Comparison of ENCODE assay signal across 26 mouse cellular contexts in the genomic region with DNA sequence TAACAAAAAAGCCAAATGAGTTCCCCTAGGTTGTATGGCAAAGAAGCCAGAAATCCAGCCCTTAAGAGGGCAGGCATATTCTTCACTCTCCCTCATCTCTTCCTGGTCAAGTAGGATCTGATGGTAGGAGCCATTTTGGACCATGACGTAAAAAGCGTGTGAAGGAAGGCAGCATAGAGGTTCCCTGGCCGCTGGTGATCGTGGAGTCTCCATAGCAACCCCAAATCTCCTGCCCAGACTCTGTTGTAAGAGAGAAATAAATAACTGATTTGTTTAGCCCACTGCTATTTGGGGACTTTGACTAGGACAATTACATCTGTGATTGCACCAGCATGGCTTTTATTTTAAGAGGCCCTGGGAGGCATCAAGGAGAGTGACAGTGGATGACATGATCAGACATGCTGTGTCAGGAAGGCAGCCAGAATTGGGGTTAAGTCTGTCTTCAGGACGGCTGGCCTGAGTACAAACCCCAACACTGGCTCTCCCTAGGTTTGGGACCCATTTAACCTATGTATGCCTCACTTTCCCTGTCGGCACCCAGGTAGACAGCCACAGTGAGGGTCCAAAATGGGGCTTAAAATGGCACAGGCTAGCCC. TPM values are rescaled to one million over a fixed set of nuclear protein-coding genes. Genes with fewer than 3 reads are reported as not detected.
A peak's percentile ranks its signal among the peaks of the same experiment; 100 is the strongest.
DNase-seq lines count a peak whose midpoint lies in the region; ATAC-seq and TF ChIP-seq lines count a peak whose summit lies in the region.
"Had no signal": no experiment of that assay in that cellular context is flagged by ENCODE, and none has a peak within 500 bp of the region (broad histone marks: within the 10 kb centered on the region; RNA-seq: fewer than 3 reads in every experiment).

No protein-coding gene starts in this region.

- H3K9me3 ChIP-seq in forebrain, postnatal 0 days (ENCODE audit: low read length), result no peaks in the 10 kb centered on the region
- H3K9me3 ChIP-seq in forebrain, embryonic 10.5 days, result no peaks in the 10 kb centered on the region
- H3K9me3 ChIP-seq: embryonic facial prominence, embryonic 15.5 days; heart, embryonic 12.5 days; liver, embryonic 13.5 days; neural tube, embryonic 13.5 days; stomach, embryonic 15.5 days had no signal

- H3K4me1 ChIP-seq in forebrain, postnatal 0 days (ENCODE audit: insufficient read depth), result no peaks in the 10 kb centered on the region
- peaks cover 31% of the 10 kb centered on the region for H3K4me1 ChIP-seq in forebrain, embryonic 10.5 days
- H3K4me1 ChIP-seq in lung, adult 2 months (ENCODE audit: control insufficient read depth, insufficient read depth, low read length), result no peaks in the 10 kb centered on the region

- H3K27me3 ChIP-seq in forebrain, postnatal 0 days (ENCODE audit: insufficient read depth, low read length), result no peaks in the 10 kb centered on the region
- peaks cover 15% of the 10 kb centered on the region; the same call in 1 of the 2 replicates for H3K27me3 ChIP-seq in forebrain, embryonic 10.5 days (ENCODE audit: poor library complexity, severe bottlenecking)
- H3K27me3 ChIP-seq: embryonic facial prominence, embryonic 15.5 days; heart, embryonic 12.5 days; liver, embryonic 13.5 days; Patski; stomach, embryonic 15.5 days had no signal

- no peak overlapping the region for H3K4me3 ChIP-seq in forebrain, postnatal 0 days (ENCODE audit: low read depth, low read length)
- no peak overlapping the region for H3K4me3 ChIP-seq in forebrain, embryonic 10.5 days
- no peak overlapping the region for H3K4me3 ChIP-seq in lung, adult 2 months (replicated peaks; ENCODE audit: extremely low read depth, low read depth, low read length)
- H3K4me3 ChIP-seq: embryonic facial prominence, embryonic 15.5 days; heart, embryonic 12.5 days; layer of hippocampus, adult 2 months; liver, embryonic 13.5 days; neural tube, embryonic 13.5 days; stomach, embryonic 15.5 days had no signal

- peak; percentile 79 for ATAC-seq in forebrain, postnatal 0 days
- ATAC-seq: activated CD4-positive, CD25-positive, alpha-beta regulatory T cell, adult 4 months; CD4-positive, CD25-positive, alpha-beta regulatory T cell, adult 4 months; Patski had no signal

- no peak for TF ChIP-seq CTCF in forebrain, postnatal 0 days (IDR thresholded peaks at IDR 0.05; ENCODE audit: low read depth)
- TF ChIP-seq CTCF in lung, adult 2 months (IDR thresholded peaks at IDR 0.05; ENCODE audit: insufficient read depth, low read length), result no peak

- H3K36me3 ChIP-seq in forebrain, postnatal 0 days (ENCODE audit: insufficient read depth), result no peaks in the 10 kb centered on the region
- no peaks in the 10 kb centered on the region for H3K36me3 ChIP-seq in forebrain, embryonic 10.5 days (replicated peaks)
- H3K36me3 ChIP-seq: embryonic facial prominence, embryonic 15.5 days; heart, embryonic 12.5 days; liver, embryonic 13.5 days; neural tube, embryonic 13.5 days; stomach, embryonic 15.5 days had no signal

- H3K4me2 ChIP-seq in forebrain, postnatal 0 days (ENCODE audit: low read depth), result no peak overlapping the region
- H3K4me2 ChIP-seq: embryonic facial prominence, embryonic 15.5 days; heart, embryonic 12.5 days; liver, embryonic 13.5 days; neural tube, embryonic 13.5 days; stomach, embryonic 15.5 days had no signal

- H3K9ac ChIP-seq in forebrain, postnatal 0 days, result no peak overlapping the region
- H3K9ac ChIP-seq: embryonic facial prominence, embryonic 15.5 days; heart, embryonic 12.5 days; liver, embryonic 13.5 days; neural tube, embryonic 13.5 days; stomach, embryonic 15.5 days had no signal

- H3K27ac ChIP-seq in forebrain, postnatal 0 days (ENCODE audit: low read depth, low read length), result 0 out of 2 replicates have a peak overlapping the region, but pooled peaks have one; percentile 10
- H3K27ac ChIP-seq in forebrain, embryonic 10.5 days, result no peak overlapping the region
- H3K27ac ChIP-seq: embryonic facial prominence, embryonic 15.5 days; layer of hippocampus, adult 2 months; liver, embryonic 13.5 days; neural tube, embryonic 13.5 days; stomach, embryonic 15.5 days had no signal

- WGBS in forebrain, postnatal 0 days, result 29% methylated on average over 6 of the region's 6 CpGs
- 78% methylated on average over 6 of the region's 6 CpGs for WGBS in forebrain, embryonic 10.5 days
- WGBS in lung, adult 2 months, result 71% methylated on average over 6 of the region's 6 CpGs

- TF ChIP-seq POLR2A in lung, adult 2 months (IDR thresholded peaks at IDR 0.05; ENCODE audit: borderline replicate concordance, extremely low read depth, low read depth, low read length), result no peak

- peak; percentile 61 for DNase-seq in forebrain, postnatal 0 days
- no peak for DNase-seq in forebrain, embryonic 10.5 days (ENCODE audit: extremely low spot score, low spot score)
- peak; percentile 35 for DNase-seq in layer of hippocampus, adult 9-11 months
- DNase-seq in layer of hippocampus, adult 11-12 months (ENCODE audit: low spot score), result no peak
- peak; percentile 69 to 84 for DNase-seq in right cerebral cortex, postnatal 10 days (ENCODE audit: low spot score in 2 of 2)
- no peak for DNase-seq in right cerebral cortex, postnatal 4 days
- no peak for DNase-seq in kidney, postnatal 10 days
- DNase-seq in lung, adult 2 months, result no peak
- DNase-seq: adrenal gland, postnatal 10 days; cerebellum, adult 11-12 months; cerebellum, postnatal 25 days; gastrocnemius, postnatal 25 days; kidney, adult 11 months; left cerebral cortex, postnatal 4 days; liver, embryonic 13.5 days; spleen, adult 18-20 months; thymus, adult 18-20 months; thymus, postnatal 4 days had no signal

RNA-seq across cellular contexts. Expression of gene Nfatc2, which starts 8.3 kb away (rescaled TPM):
- total RNA-seq in forebrain, postnatal 0 days (2014; rRNA removed), result 2.1 and 3.1 TPM in 2 replicates
- polyA plus RNA-seq in forebrain, postnatal 0 days (2015; fragmentation: Nextera tagmentation; extraction: Ambion mirVana), result 2.0 and 3.2 TPM in 2 replicates
- polyA plus RNA-seq in forebrain, embryonic 10.5 days (2016; fragmentation: Nextera tagmentation; extraction: Ambion mirVana), result 0.36 and 0.53 TPM in 2 replicates
- polyA plus RNA-seq in lung, adult 2 months (2012; rRNA removed), result 2.5 and 3.2 TPM in 2 replicates

Comparison
In these comparisons a context has a peak if more than half of its experiments do, and no peak if none do; other contexts are left out.
1. DNase-seq: peak in forebrain, postnatal 0 days (single experiment), layer of hippocampus, adult 9-11 months (single experiment) and right cerebral cortex, postnatal 10 days (2 of 2); none in forebrain, embryonic 10.5 days (single experiment), layer of hippocampus, adult 11-12 months (single experiment), right cerebral cortex, postnatal 4 days (single experiment), kidney, postnatal 10 days (single experiment) and lung, adult 2 months (single experiment).